Mouse (Mus musculus) limb, embryonic 13.5 days (tissue): ENCODE data around the gene Nectin4. TPM values are rescaled to one million over a fixed set of nuclear protein-coding genes. Genes with fewer than 3 reads are reported as not detected.
"Not testable (repeated sequence)": the region's sequence is repeated elsewhere in the genome, so short reads cannot be mapped to it uniquely, and the experiment has no call there.

Source experiments
- ATAC-seq: fragments of 200-750 bp; cut with Nextera tagmentation; 2 replicates; pipeline ENCODE4 v1.8.0; 2017; ENCODE audit warnings: low read depth, moderate number of reproducible peaks, moderate TSS enrichment; ENCODE audit not compliant: low FRiP score
- H3K27ac ChIP-seq: fragments of 300-500 bp; sonication (generic); 2 replicates; pipeline ENCODE4 v1.5.1; 2015; ENCODE audit warnings: inconsistent platforms, mild to moderate bottlenecking, moderate library complexity
- H3K27me3 ChIP-seq: fragments of 300-500 bp; sonication (generic); 2 replicates; pipeline ENCODE4 v1.6.1; 2015; ENCODE audit warnings: mild to moderate bottlenecking, inconsistent platforms
- H3K36me3 ChIP-seq: fragments of 300-500 bp; sonication (generic); 2 replicates; pipeline ENCODE4 v1.6.1; 2015; ENCODE audit warnings: inconsistent platforms, mild to moderate bottlenecking, moderate library complexity
- H3K4me1 ChIP-seq: fragments of 300-500 bp; sonication (generic); 2 replicates; pipeline ENCODE4 v1.6.1; 2015; ENCODE audit warnings: inconsistent platforms
- H3K4me2 ChIP-seq: fragments of 300-500 bp; sonication (generic); replicated peaks from 2 replicates; pipeline ENCODE4 v1.6.1; 2015; ENCODE audit warnings: inconsistent platforms, mild to moderate bottlenecking, moderate library complexity
- H3K4me3 ChIP-seq: fragments of 300-500 bp; sonication (generic); 2 replicates; pipeline ENCODE4 v1.5.1; 2015; ENCODE audit warnings: moderate library complexity, mild to moderate bottlenecking, inconsistent platforms
- H3K9ac ChIP-seq: fragments of 300-500 bp; sonication (generic); 2 replicates; pipeline ENCODE4 v1.6.1; 2015; ENCODE audit warnings: mild to moderate bottlenecking, inconsistent platforms
- H3K9me3 ChIP-seq: fragments of 300-500 bp; sonication (generic); 2 replicates; pipeline ENCODE4 v1.6.1; 2016; ENCODE audit warnings: inconsistent platforms
- whole genome bisulfite sequencing: fragments of 180-500 bp; shearing (Covaris S2); methylation state at CpG from one replicate; pipeline ENCODE4 v1.1.7; 2015; 5-methylcytosine and 5-hydroxymethylcytosine counted together
- polyA plus RNA-seq: library from polyadenylated mRNA; unstranded; fragments of >200 nt; fragmentation: Nextera tagmentation; extraction: Ambion mirVana; gene quantifications from 2 replicates; pipeline ENCODE4 v1.2.1, GENCODE M21; 2015

Nectin4 gene
- polyA plus RNA-seq = 11.7 and 13.7 TPM in 2 replicates

GRCm38 (mm10) chr1:171369845-171370556 lies at the start of gene Nectin4:
Nectin4 (plus strand) TSS chr1:171370099.
- WGBS = 36% methylated on average over 20 of the region's 20 CpGs
- Histone ChIP-seq H3K4me1 (peaks cover 14% of the 10 kb centered on the region), H3K27ac (no peak within 1 kb of the TSS), H3K9ac (no peak within 1 kb of the TSS), H3K4me3 (peak within 1 kb of the TSS; percentile 8), H3K36me3 (no peaks in the 10 kb centered on the region), H3K27me3 (peaks cover 66% of the 10 kb centered on the region), H3K9me3 (no peaks in the 10 kb centered on the region), H3K4me2 (peak within 1 kb of the TSS; percentile 36)
- ATAC-seq = no peak

GRCm38 (mm10) chr1:171320151-171320550 lies 49.7 kb upstream of the Nectin4 start:
- Histone ChIP-seq H3K4me2 (peak overlapping the region; percentile 21), H3K36me3 (no peaks in the 10 kb centered on the region), H3K27ac (no peak overlapping the region), H3K27me3 (no peaks in the 10 kb centered on the region), H3K9me3 (no peaks in the 10 kb centered on the region), H3K9ac (no peak overlapping the region), H3K4me3 (no peak overlapping the region), H3K4me1 (no peaks in the 10 kb centered on the region)
- no peak for ATAC-seq
- 19% methylated on average over 5 of the region's 5 CpGs for WGBS

- Histone ChIP-seq H3K9me3 (no peaks in the 10 kb centered on the region), H3K27ac (no peak overlapping the region), H3K4me1 (no peaks in the 10 kb centered on the region), H3K27me3 (no peaks in the 10 kb centered on the region), H3K4me3 (no peak overlapping the region), H3K9ac (no peak overlapping the region), H3K36me3 (no peaks in the 10 kb centered on the region), H3K4me2 (no peak overlapping the region)
- no peak for ATAC-seq
These were observed 48.5 kb upstream of the Nectin4 start for GRCm38 (mm10) chr1:171321415-171321814.

GRCm38 (mm10) chr1:171322012-171322411 lies 47.9 kb upstream of the Nectin4 start:
- peak; percentile 48; the same call in 1 of the 2 replicates for ATAC-seq
- Histone ChIP-seq H3K4me2 (no peak overlapping the region), H3K27me3 (no peaks in the 10 kb centered on the region), H3K4me1 (peaks cover under 1% of the 10 kb centered on the region), H3K9ac (no peak overlapping the region), H3K9me3 (no peaks in the 10 kb centered on the region), H3K4me3 (no peak overlapping the region), H3K27ac (no peak overlapping the region), H3K36me3 (no peaks in the 10 kb centered on the region)
- 77% methylated on average over 1 of the region's 1 CpGs for WGBS

- no peaks in the 10 kb centered on the region for H3K9me3 ChIP-seq
- no peaks in the 10 kb centered on the region for H3K27me3 ChIP-seq
- no peak overlapping the region for H3K9ac ChIP-seq
- H3K36me3 ChIP-seq = no peaks in the 10 kb centered on the region
- H3K4me3 ChIP-seq = no peak overlapping the region
- WGBS = 72% methylated on average over 2 of the region's 2 CpGs
- ATAC-seq = no peak
- no peak overlapping the region for H3K4me2 ChIP-seq
- peaks cover 19% of the 10 kb centered on the region for H3K4me1 ChIP-seq
- no peak overlapping the region for H3K27ac ChIP-seq
These were observed 44.3 kb upstream of the Nectin4 start for GRCm38 (mm10) chr1:171325571-171325970.

- not testable (repeated sequence) for H3K36me3 ChIP-seq, H3K27ac ChIP-seq, H3K9me3 ChIP-seq, ATAC-seq, H3K27me3 ChIP-seq, H3K9ac ChIP-seq, H3K4me3 ChIP-seq, H3K4me2 ChIP-seq
- WGBS = 88% methylated on average over 4 of the region's 4 CpGs
- peaks cover 29% of the 10 kb centered on the region for H3K4me1 ChIP-seq
These were observed 43.3 kb upstream of the Nectin4 start for GRCm38 (mm10) chr1:171326588-171326987.

GRCm38 (mm10) chr1:171328244-171328643 lies 41.7 kb upstream of the Nectin4 start:
- peak overlapping the region; percentile 79 for H3K4me3 ChIP-seq
- peaks cover 40% of the 10 kb centered on the region for H3K4me1 ChIP-seq
- WGBS = 30% methylated on average over 9 of the region's 9 CpGs
- peak overlapping the region; percentile 77 for H3K4me2 ChIP-seq
- H3K27me3 ChIP-seq = no peaks in the 10 kb centered on the region
- no peak for ATAC-seq
- H3K9me3 ChIP-seq = no peaks in the 10 kb centered on the region
- H3K27ac ChIP-seq = peak overlapping the region; percentile 99
- H3K9ac ChIP-seq = peak overlapping the region; percentile 94
- peaks cover 8% of the 10 kb centered on the region for H3K36me3 ChIP-seq

- no peaks in the 10 kb centered on the region for H3K27me3 ChIP-seq
These were observed 41.0 kb upstream of the Nectin4 start, which contains the start of gene Dedd for GRCm38 (mm10) chr1:171328839-171329432. Dedd (plus strand) TSS chr1:171329145.

GRCm38 (mm10) chr1:171329433-171330215 lies 40.3 kb upstream of the Nectin4 start:
- Histone ChIP-seq H3K4me1 (peaks cover 45% of the 10 kb centered on the region), H3K27ac (peak overlapping the region; percentile 99), H3K27me3 (no peaks in the 10 kb centered on the region), H3K4me3 (peak overlapping the region; percentile 79), H3K9ac (peak overlapping the region; percentile 94), H3K9me3 (no peaks in the 10 kb centered on the region), H3K36me3 (peaks cover 20% of the 10 kb centered on the region), H3K4me2 (peak overlapping the region; percentile 77)
- peak; percentile 92 for ATAC-seq
- WGBS = under 1% methylated on average over 34 of the region's 61 CpGs

More at GRCm38 (mm10) chr1:171328839-171329432, 41.0 kb upstream of the Nectin4 start, which contains the start of gene Dedd:
- H3K4me1 ChIP-seq = peaks cover 45% of the 10 kb centered on the region
- H3K27ac ChIP-seq = peak within 1 kb of the TSS; percentile 99
- H3K36me3 ChIP-seq = peaks cover 15% of the 10 kb centered on the region
- H3K9me3 ChIP-seq = no peaks in the 10 kb centered on the region
- H3K9ac ChIP-seq = peak within 1 kb of the TSS; percentile 94
- under 1% methylated on average over 48 of the region's 48 CpGs for WGBS
- peak within 1 kb of the TSS; percentile 77 for H3K4me2 ChIP-seq
- peak within 1 kb of the TSS; percentile 79 for H3K4me3 ChIP-seq
- ATAC-seq = peak; percentile 93

GRCm38 (mm10) chr1:171330216-171330560 lies 39.7 kb upstream of the Nectin4 start:
- Histone ChIP-seq H3K27me3 (no peaks in the 10 kb centered on the region), H3K9ac (peak overlapping the region; percentile 94), H3K27ac (peak overlapping the region; percentile 99), H3K36me3 (peaks cover 21% of the 10 kb centered on the region), H3K4me2 (peak overlapping the region; percentile 77), H3K4me3 (peak overlapping the region; percentile 79), H3K4me1 (peaks cover 45% of the 10 kb centered on the region), H3K9me3 (no peaks in the 10 kb centered on the region)
- 0% methylated on average over 4 of the region's 4 CpGs for WGBS
- ATAC-seq = no peak

- no peak overlapping the region for H3K4me2 ChIP-seq
- H3K27me3 ChIP-seq = no peaks in the 10 kb centered on the region
- H3K4me3 ChIP-seq = no peak overlapping the region
- H3K9me3 ChIP-seq = peaks cover 7% of the 10 kb centered on the region
- no peak overlapping the region for H3K9ac ChIP-seq
- no peak for ATAC-seq
- H3K27ac ChIP-seq = no peak overlapping the region
- H3K4me1 ChIP-seq = peaks cover 22% of the 10 kb centered on the region
- H3K36me3 ChIP-seq = peaks cover 60% of the 10 kb centered on the region
- 94% methylated on average over 16 of the region's 16 CpGs for WGBS
These were observed 27.4 kb upstream of the Nectin4 start for GRCm38 (mm10) chr1:171342262-171343207.
